Mouse (Mus musculus): ENCODE measurements around the gene Flrt1. TPM values are rescaled to one million over a fixed set of nuclear protein-coding genes. Genes with fewer than 3 reads are reported as not detected.

Flrt1 gene
- polyA plus RNA-seq (2021; fragmentation: Nextera tagmentation), result 5.4 and 6.6 TPM in 2 replicates
- long read RNA-seq, experiment 1, partial matches to known transcripts, result 0 of 9 reads
- long read RNA-seq, experiment 1, other reads (novel, unspliced or antisense), result 9 of 9 reads
- long read RNA-seq, experiment 2, full-length matches to known transcripts, result 1 of 28 reads
- long read RNA-seq, experiment 2, partial matches to known transcripts, result 0 of 28 reads
- long read RNA-seq, experiment 2, other reads (novel, unspliced or antisense), result 27 of 28 reads

DNA sequence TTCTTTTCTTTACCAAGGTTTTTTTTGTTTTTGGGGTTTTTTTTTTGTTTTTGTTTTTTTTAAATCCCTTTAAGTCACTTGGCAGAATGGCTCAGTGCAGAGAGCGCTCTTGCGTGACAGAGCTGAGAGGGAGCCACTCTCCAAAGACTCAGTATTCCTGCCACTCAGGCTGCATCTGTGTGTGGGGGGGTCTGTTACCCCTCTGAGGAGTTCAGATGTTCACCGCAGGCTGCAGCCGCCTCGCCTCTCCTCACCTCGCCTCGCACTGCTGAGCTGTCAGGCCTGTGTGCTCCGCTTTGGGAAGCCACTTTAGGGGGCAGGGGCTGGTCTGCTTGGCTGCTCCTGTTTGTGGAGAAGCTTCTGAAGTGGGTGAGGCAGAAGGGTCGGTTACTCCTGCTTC lies at the start of gene Flrt1:
Gene Flrt1 (minus strand): TSS at position 186 of the 400 bp plus-strand sequence.

GRCm38 (mm10) chr19:7056248-7057087 lies 49.1 kb downstream of the Flrt1 start, which contains the start of gene Macrod1:
Gene Macrod1 (plus strand): TSS chr19:7056810.

Other genes starting within 250 kb of the Flrt1 start
- gene Ccdc88b, start 247.5 kb downstream of the Flrt1 start, polyA plus RNA-seq (2021; fragmentation: Nextera tagmentation), result 0.15 and 0.80 TPM in 2 replicates
- 130 and 131 TPM in 2 replicates for gene Trmt112, start 196.0 kb downstream of the Flrt1 start, polyA plus RNA-seq (2021; fragmentation: Nextera tagmentation)
- 727 and 767 TPM in 2 replicates for gene Prdx5, start 195.6 kb downstream of the Flrt1 start, polyA plus RNA-seq (2021; fragmentation: Nextera tagmentation)
- 4.4 and 13.7 TPM in 2 replicates for gene Esrra, start 183.9 kb downstream of the Flrt1 start, polyA plus RNA-seq (2021; fragmentation: Nextera tagmentation)
- gene Catsperz, start 180.3 kb downstream of the Flrt1 start, polyA plus RNA-seq (2021; fragmentation: Nextera tagmentation), result 7.9 and 8.4 TPM in 2 replicates
- 22.0 and 22.1 TPM in 2 replicates for gene Kcnk4, start 171.2 kb downstream of the Flrt1 start, polyA plus RNA-seq (2021; fragmentation: Nextera tagmentation)
- gene Bad, start 163.9 kb downstream of the Flrt1 start, polyA plus RNA-seq (2021; fragmentation: Nextera tagmentation), result 53.8 and 57.4 TPM in 2 replicates
- 24.4 and 24.9 TPM in 2 replicates for gene Gpr137, start 163.2 kb downstream of the Flrt1 start, polyA plus RNA-seq (2021; fragmentation: Nextera tagmentation)
- 13.6 and 46.9 TPM in 2 replicates for gene Ppp1r14b, start 130.8 kb downstream of the Flrt1 start, polyA plus RNA-seq (2021; fragmentation: Nextera tagmentation)
- gene Plcb3, start 129.3 kb downstream of the Flrt1 start, polyA plus RNA-seq (2021; fragmentation: Nextera tagmentation), result 8.0 and 8.2 TPM in 2 replicates
- 326 and 333 TPM in 2 replicates for gene Fkbp2, start 125.2 kb downstream of the Flrt1 start, polyA plus RNA-seq (2021; fragmentation: Nextera tagmentation)
- gene Vegfb, start 118.1 kb downstream of the Flrt1 start, polyA plus RNA-seq (2021; fragmentation: Nextera tagmentation), result 77.5 and 150 TPM in 2 replicates
- gene Dnajc4, start 113.2 kb downstream of the Flrt1 start, polyA plus RNA-seq (2021; fragmentation: Nextera tagmentation), result 24.3 and 28.0 TPM in 2 replicates
- gene Nudt22, start 109.6 kb downstream of the Flrt1 start, polyA plus RNA-seq (2021; fragmentation: Nextera tagmentation), result 15.8 and 19.0 TPM in 2 replicates
- 22.6 and 27.5 TPM in 2 replicates for gene Trpt1, start 109.6 kb downstream of the Flrt1 start, polyA plus RNA-seq (2021; fragmentation: Nextera tagmentation)
- 2.9 and 4.8 TPM in 2 replicates for gene Fermt3, start 86.3 kb downstream of the Flrt1 start, polyA plus RNA-seq (2021; fragmentation: Nextera tagmentation)
- gene Stip1, start 65.8 kb downstream of the Flrt1 start, polyA plus RNA-seq (2021; fragmentation: Nextera tagmentation), result 109 and 125 TPM in 2 replicates
- 1.6 and 22.1 TPM in 2 replicates for gene Macrod1, start 48.9 kb downstream of the Flrt1 start, polyA plus RNA-seq (2021; fragmentation: Nextera tagmentation)
- 674 and 694 TPM in 2 replicates for gene Otub1, start 100.6 kb upstream of the Flrt1 start, polyA plus RNA-seq (2021; fragmentation: Nextera tagmentation)
- 7,187 and 8,116 TPM in 2 replicates for gene Cox8a, start 111.9 kb upstream of the Flrt1 start, polyA plus RNA-seq (2021; fragmentation: Nextera tagmentation)
- gene Naa40, start 135.5 kb upstream of the Flrt1 start, polyA plus RNA-seq (2021; fragmentation: Nextera tagmentation), result 9.4 and 11.2 TPM in 2 replicates
- gene Rcor2, start 161.6 kb upstream of the Flrt1 start, polyA plus RNA-seq (2021; fragmentation: Nextera tagmentation), result 1.3 and 3.4 TPM in 2 replicates
- 26.0 and 29.1 TPM in 2 replicates for gene Mark2, start 236.1 kb upstream of the Flrt1 start, polyA plus RNA-seq (2021; fragmentation: Nextera tagmentation)

All from left cerebral cortex, adult 6 months (tissue).